Mouse (Mus musculus): ENCODE measurements around the gene Man1b1.

DNA sequence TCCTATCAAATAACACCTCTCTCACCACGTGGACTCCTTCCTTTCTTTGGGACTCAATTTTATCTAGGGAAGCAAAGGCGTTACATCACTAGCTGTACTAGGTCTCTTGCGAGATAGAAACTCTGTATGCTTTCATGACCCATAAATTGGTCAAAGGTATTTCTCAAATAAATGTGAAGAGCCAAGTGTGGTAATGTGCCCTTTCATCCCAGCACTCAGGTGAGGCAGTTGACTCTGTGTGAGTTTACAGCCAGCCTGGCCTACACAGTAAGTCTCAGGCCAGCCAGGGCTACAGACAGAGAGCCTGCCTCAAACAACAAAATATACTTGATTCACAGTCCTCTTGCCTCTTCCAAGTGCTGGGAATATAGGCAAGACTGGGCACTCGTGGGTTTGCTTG, 27.7 kb downstream of the Man1b1 start:
- no peak for TF ChIP-seq POLR2A (IDR thresholded peaks at IDR 0.05; ENCODE audit: low read depth, low read length)
- TF ChIP-seq CTCF (IDR thresholded peaks at IDR 0.05; ENCODE audit: extremely low read depth, insufficient read length, insufficient replicate concordance, low read depth, low read length): no peak
